10 mouse cellular contexts compared by ENCODE assay signal in genomic region chr10:80086847-80087246, GRCm38 (mm10). TPM values are rescaled to one million over a fixed set of nuclear protein-coding genes. Genes with fewer than 3 reads are reported as not detected.
DNase-seq lines count a peak whose midpoint lies in the region; ATAC-seq lines count a peak whose summit lies in the region.
"Had no signal": no experiment of that assay in that cellular context is flagged by ENCODE, and none has a peak within 500 bp of the region (broad histone marks: within the 10 kb centered on the region; RNA-seq: fewer than 3 reads in every experiment).

No protein-coding gene starts in this region.

- WGBS in liver, embryonic 11.5 days: 37% methylated on average over 3 of the region's 3 CpGs
- 53% methylated on average over 3 of the region's 3 CpGs for WGBS in stomach, embryonic 16.5 days
- 86% methylated on average over 3 of the region's 3 CpGs for WGBS in midbrain, embryonic 15.5 days

- H3K36me3 ChIP-seq in liver, embryonic 11.5 days (ENCODE audit: control insufficient read depth, insufficient read depth, low read length): peaks cover 13% of the 10 kb centered on the region; the same call in 1 of the 2 replicates
- H3K36me3 ChIP-seq in stomach, embryonic 16.5 days (ENCODE audit: control insufficient read depth, insufficient read depth, low read length): peaks cover 4% of the 10 kb centered on the region
- H3K36me3 ChIP-seq in midbrain, embryonic 15.5 days (replicated peaks): peaks cover 3% of the 10 kb centered on the region; the same call in 1 of the 2 replicates

- ATAC-seq in cerebellum, adult (ENCODE audit: insufficient number of reproducible peaks, low FRiP score, low TSS enrichment): 0 out of 2 replicates have a peak, but pooled peaks have one; percentile 45
- ATAC-seq in liver, embryonic 11.5 days (replicated peaks; ENCODE audit: low FRiP score): no peak
- ATAC-seq in stomach, embryonic 16.5 days (ENCODE audit: insufficient read depth, low FRiP score): no peak
- no peak for ATAC-seq in midbrain, embryonic 15.5 days (replicated peaks)

- H3K4me3 ChIP-seq in liver, embryonic 11.5 days (ENCODE audit: low read depth, low read length): no peak overlapping the region
- no peak overlapping the region for H3K4me3 ChIP-seq in stomach, embryonic 16.5 days (replicated peaks; ENCODE audit: low read length)
- no peak overlapping the region for H3K4me3 ChIP-seq in midbrain, embryonic 15.5 days
- H3K4me3 ChIP-seq: left cerebral cortex, adult 2 months had no signal

- H3K4me2 ChIP-seq in liver, embryonic 11.5 days: no peak overlapping the region
- no peak overlapping the region for H3K4me2 ChIP-seq in stomach, embryonic 16.5 days (ENCODE audit: low read depth, low read length)
- H3K4me2 ChIP-seq in midbrain, embryonic 15.5 days: no peak overlapping the region
- H3K4me2 ChIP-seq: hindbrain, embryonic 14.5 days had no signal

- no peak for DNase-seq in cerebellum, adult 11 months
- DNase-seq in lung, adult 18-20 months: peak; percentile 64 to 69
- DNase-seq in lung, postnatal 25 days (ENCODE audit: low spot score): no peak
- no peak for DNase-seq in liver, embryonic 11.5 days (ENCODE audit: low spot score)
- no peak for DNase-seq in T-cell, adult 2 months (ENCODE audit: low spot score)

- peaks cover 9% of the 10 kb centered on the region; the same call in 1 of the 2 replicates for H3K4me1 ChIP-seq in liver, embryonic 11.5 days (replicated peaks; ENCODE audit: control insufficient read depth, insufficient read depth, low read length)
- peaks cover 6% of the 10 kb centered on the region; the same call in 1 of the 2 replicates for H3K4me1 ChIP-seq in stomach, embryonic 16.5 days (ENCODE audit: control insufficient read depth, insufficient read depth, low read length)
- H3K4me1 ChIP-seq in midbrain, embryonic 15.5 days: no peaks in the 10 kb centered on the region

- H3K9ac ChIP-seq in liver, embryonic 11.5 days (ENCODE audit: low read depth, low read length): no peak overlapping the region
- peak overlapping the region; percentile 13 for H3K9ac ChIP-seq in stomach, embryonic 16.5 days (ENCODE audit: low read length)
- no peak overlapping the region for H3K9ac ChIP-seq in midbrain, embryonic 15.5 days
- H3K9ac ChIP-seq: hindbrain, embryonic 14.5 days had no signal

- no peaks in the 10 kb centered on the region for H3K27me3 ChIP-seq in liver, embryonic 11.5 days (replicated peaks; ENCODE audit: control insufficient read depth, insufficient read depth, low read length)
- H3K27me3 ChIP-seq in stomach, embryonic 16.5 days (ENCODE audit: control insufficient read depth, insufficient read depth, low read length): no peaks in the 10 kb centered on the region
- H3K27me3 ChIP-seq in midbrain, embryonic 15.5 days (replicated peaks): no peaks in the 10 kb centered on the region

- peak overlapping the region; percentile 32; the same call in 1 of the 2 replicates for H3K27ac ChIP-seq in liver, embryonic 11.5 days (ENCODE audit: low read depth, low read length)
- no peak overlapping the region for H3K27ac ChIP-seq in stomach, embryonic 16.5 days (ENCODE audit: low read length)
- H3K27ac ChIP-seq in midbrain, embryonic 15.5 days: no peak overlapping the region
- H3K27ac ChIP-seq: hindbrain, embryonic 14.5 days; left cerebral cortex, adult 2 months had no signal

- no peaks in the 10 kb centered on the region for H3K9me3 ChIP-seq in liver, embryonic 11.5 days (ENCODE audit: control insufficient read depth, low read length)
- H3K9me3 ChIP-seq in stomach, embryonic 16.5 days (replicated peaks; ENCODE audit: control insufficient read depth, low read length): no peaks in the 10 kb centered on the region
- no peaks in the 10 kb centered on the region for H3K9me3 ChIP-seq in midbrain, embryonic 15.5 days

RNA-seq across cellular contexts. Expression of gene Sbno2, which starts 18.5 kb away (rescaled TPM):
- 17.7 and 19.2 TPM in 2 replicates for polyA plus RNA-seq in liver, embryonic 11.5 days (2014; fragmentation: Nextera tagmentation; extraction: Ambion mirVana)
- polyA plus RNA-seq in stomach, embryonic 16.5 days (2015; fragmentation: Nextera tagmentation; extraction: Ambion mirVana): 17.2 and 19.0 TPM in 2 replicates
- 13.8 and 16.8 TPM in 2 replicates for polyA plus RNA-seq in midbrain, embryonic 15.5 days (2015; fragmentation: Nextera tagmentation; extraction: Ambion mirVana)

RNA-seq across cellular contexts. Expression of gene Stk11, which starts 28.8 kb away (rescaled TPM):
- polyA plus RNA-seq in liver, embryonic 11.5 days (2014; fragmentation: Nextera tagmentation; extraction: Ambion mirVana): 25.1 and 33.5 TPM in 2 replicates
- polyA plus RNA-seq in stomach, embryonic 16.5 days (2015; fragmentation: Nextera tagmentation; extraction: Ambion mirVana): 14.5 and 14.8 TPM in 2 replicates
- 19.6 and 20.5 TPM in 2 replicates for polyA plus RNA-seq in midbrain, embryonic 15.5 days (2015; fragmentation: Nextera tagmentation; extraction: Ambion mirVana)

RNA-seq across cellular contexts. Expression of gene Gpx4, which starts 39.9 kb away (rescaled TPM):
- 761 and 762 TPM in 2 replicates for polyA plus RNA-seq in liver, embryonic 11.5 days (2014; fragmentation: Nextera tagmentation; extraction: Ambion mirVana)
- 445 and 507 TPM in 2 replicates for polyA plus RNA-seq in stomach, embryonic 16.5 days (2015; fragmentation: Nextera tagmentation; extraction: Ambion mirVana)
- polyA plus RNA-seq in midbrain, embryonic 15.5 days (2015; fragmentation: Nextera tagmentation; extraction: Ambion mirVana): 522 and 546 TPM in 2 replicates

RNA-seq across cellular contexts. Expression of gene Polr2e, which starts 47.3 kb away (rescaled TPM):
- polyA plus RNA-seq in liver, embryonic 11.5 days (2014; fragmentation: Nextera tagmentation; extraction: Ambion mirVana): 239 and 256 TPM in 2 replicates
- 174 and 180 TPM in 2 replicates for polyA plus RNA-seq in stomach, embryonic 16.5 days (2015; fragmentation: Nextera tagmentation; extraction: Ambion mirVana)
- polyA plus RNA-seq in midbrain, embryonic 15.5 days (2015; fragmentation: Nextera tagmentation; extraction: Ambion mirVana): 132 and 148 TPM in 2 replicates

RNA-seq across cellular contexts. Expression of gene Atp5d, which starts 51.6 kb away (rescaled TPM):
- polyA plus RNA-seq in liver, embryonic 11.5 days (2014; fragmentation: Nextera tagmentation; extraction: Ambion mirVana): 482 and 514 TPM in 2 replicates
- 536 and 594 TPM in 2 replicates for polyA plus RNA-seq in stomach, embryonic 16.5 days (2015; fragmentation: Nextera tagmentation; extraction: Ambion mirVana)
- 444 and 468 TPM in 2 replicates for polyA plus RNA-seq in midbrain, embryonic 15.5 days (2015; fragmentation: Nextera tagmentation; extraction: Ambion mirVana)

Comparison
In these comparisons a context has a peak if more than half of its experiments do, and no peak if none do; other contexts are left out.
1. DNase-seq: peak in lung, adult 18-20 months (2 of 2); none in cerebellum, adult 11 months (single experiment), lung, postnatal 25 days (single experiment), liver, embryonic 11.5 days (single experiment) and T-cell, adult 2 months (single experiment).